In the genomic region with DNA sequence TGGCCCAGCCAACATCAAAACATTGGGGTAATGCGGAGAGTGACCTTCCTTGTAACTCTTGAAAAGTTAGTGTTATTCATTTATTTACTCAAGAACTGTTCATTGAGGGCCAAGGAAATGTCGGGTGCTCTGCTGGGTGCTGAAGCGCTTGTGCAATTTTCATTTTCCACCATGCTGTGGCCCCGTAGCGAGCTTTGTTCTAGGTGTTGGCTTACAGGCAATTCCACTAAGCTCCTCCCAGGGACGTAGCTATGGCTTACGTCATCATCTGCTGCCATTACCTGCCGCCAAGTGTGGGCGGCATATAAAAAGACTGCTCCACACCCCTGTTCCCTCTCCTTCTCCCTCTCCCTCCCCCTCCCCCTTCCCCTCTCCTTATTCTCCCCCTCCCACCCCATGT, we compare ENCODE assay signal across 9 mouse cellular contexts. TPM values are rescaled to one million over a fixed set of nuclear protein-coding genes. Genes with fewer than 3 reads are reported as not detected.
A peak's percentile ranks its signal among the peaks of the same experiment; 100 is the strongest.
DNase-seq lines count a peak whose midpoint lies in the region; ATAC-seq lines count a peak whose summit lies in the region.
"Had no signal": no experiment of that assay in that cellular context is flagged by ENCODE, and none has a peak within 500 bp of the region (broad histone marks: within the 10 kb centered on the region; RNA-seq: fewer than 3 reads in every experiment).

No protein-coding gene starts in this region.

- H3K27ac ChIP-seq in forebrain, embryonic 14.5 days (ENCODE audit: low read depth, low read length), result no peak overlapping the region
- H3K27ac ChIP-seq in liver, embryonic 15.5 days (replicated peaks), result no peak overlapping the region
- peak overlapping the region; percentile 42; the same call in 1 of the 2 replicates for H3K27ac ChIP-seq in stomach, embryonic 16.5 days (ENCODE audit: low read length)

- H3K4me3 ChIP-seq in forebrain, embryonic 14.5 days (ENCODE audit: low read depth, low read length), result peak overlapping the region; percentile 8; the same call in 1 of the 2 replicates
- H3K4me3 ChIP-seq in liver, embryonic 15.5 days (replicated peaks), result peak overlapping the region; percentile 8; the same call in 1 of the 2 replicates
- peak overlapping the region; percentile 24 for H3K4me3 ChIP-seq in stomach, embryonic 16.5 days (replicated peaks; ENCODE audit: low read length)

- 19% methylated on average over 9 of the region's 9 CpGs for WGBS in forebrain, embryonic 14.5 days
- 27% methylated on average over 9 of the region's 9 CpGs for WGBS in liver, embryonic 15.5 days (ENCODE audit: insufficient replicate concordance)
- 25% methylated on average over 9 of the region's 9 CpGs for WGBS in stomach, embryonic 16.5 days

- peak; percentile 26 to 44 for DNase-seq in lung, adult 18-20 months
- no peak for DNase-seq in lung, postnatal 14 days
- peak; percentile 73 for DNase-seq in forebrain, embryonic 14.5 days (ENCODE audit: low spot score)
- DNase-seq in thymus, postnatal 14 days, result no peak
- no peak for DNase-seq in right cerebral cortex, postnatal 36 days (ENCODE audit: low spot score in 2 of 2)
- no peak for DNase-seq in frontal cortex, adult 2 months (ENCODE audit: extremely low spot score in 1 of 2, low spot score in 1 of 2)

- no peak overlapping the region for H3K9ac ChIP-seq in forebrain, embryonic 14.5 days (ENCODE audit: low read length)
- no peak overlapping the region for H3K9ac ChIP-seq in liver, embryonic 15.5 days
- no peak overlapping the region for H3K9ac ChIP-seq in stomach, embryonic 16.5 days (ENCODE audit: low read length)

- no peaks in the 10 kb centered on the region for H3K36me3 ChIP-seq in forebrain, embryonic 14.5 days (ENCODE audit: control insufficient read depth, insufficient read depth, low read length)
- no peaks in the 10 kb centered on the region for H3K36me3 ChIP-seq in liver, embryonic 15.5 days (replicated peaks)
- H3K36me3 ChIP-seq in stomach, embryonic 16.5 days (ENCODE audit: control insufficient read depth, insufficient read depth, low read length), result no peaks in the 10 kb centered on the region

- peaks cover 6% of the 10 kb centered on the region; the same call in 1 of the 2 replicates for H3K4me1 ChIP-seq in forebrain, embryonic 14.5 days (ENCODE audit: control insufficient read depth, insufficient read depth, low read length)
- H3K4me1 ChIP-seq in liver, embryonic 15.5 days (replicated peaks), result no peaks in the 10 kb centered on the region
- peaks cover 37% of the 10 kb centered on the region for H3K4me1 ChIP-seq in stomach, embryonic 16.5 days (ENCODE audit: control insufficient read depth, insufficient read depth, low read length)

- no peaks in the 10 kb centered on the region for H3K27me3 ChIP-seq in forebrain, embryonic 14.5 days (replicated peaks; ENCODE audit: control insufficient read depth, insufficient read depth, low read length)
- H3K27me3 ChIP-seq in liver, embryonic 15.5 days, result peaks cover 26% of the 10 kb centered on the region
- H3K27me3 ChIP-seq in stomach, embryonic 16.5 days (ENCODE audit: control insufficient read depth, insufficient read depth, low read length), result no peaks in the 10 kb centered on the region

- peak overlapping the region; percentile 40 for H3K4me2 ChIP-seq in forebrain, embryonic 14.5 days (ENCODE audit: low read length)
- H3K4me2 ChIP-seq in liver, embryonic 15.5 days, result peak overlapping the region; percentile 32
- peak overlapping the region; percentile 49 for H3K4me2 ChIP-seq in stomach, embryonic 16.5 days (ENCODE audit: low read depth, low read length)

- no peaks in the 10 kb centered on the region for H3K9me3 ChIP-seq in forebrain, embryonic 14.5 days (replicated peaks; ENCODE audit: control insufficient read depth, low read length)
- no peaks in the 10 kb centered on the region for H3K9me3 ChIP-seq in liver, embryonic 15.5 days (replicated peaks)
- H3K9me3 ChIP-seq in stomach, embryonic 16.5 days (replicated peaks; ENCODE audit: control insufficient read depth, low read length), result no peaks in the 10 kb centered on the region

- peak; percentile 34; the same call in 1 of the 2 replicates for ATAC-seq in forebrain, embryonic 14.5 days
- ATAC-seq in liver, embryonic 15.5 days (ENCODE audit: insufficient read depth), result no peak
- ATAC-seq in stomach, embryonic 16.5 days (ENCODE audit: insufficient read depth, low FRiP score), result peak; percentile 57; the same call in 1 of the 2 replicates

RNA-seq across cellular contexts. Expression of a gene that starts 29.2 kb away (rescaled TPM):
- polyA plus RNA-seq in forebrain, embryonic 14.5 days (2014; fragmentation: Nextera tagmentation; extraction: Ambion mirVana), result 18.6 and 19.2 TPM in 2 replicates
- polyA plus RNA-seq in liver, embryonic 15.5 days (2015; fragmentation: Nextera tagmentation; extraction: Ambion mirVana), result 0.41 and 0.60 TPM in 2 replicates
- polyA plus RNA-seq in stomach, embryonic 16.5 days (2015; fragmentation: Nextera tagmentation; extraction: Ambion mirVana), result 12.2 and 15.4 TPM in 2 replicates
- polyA plus RNA-seq in frontal cortex, adult 2 months (2012; rRNA removed), result 12.1 and 13.3 TPM in 2 replicates

RNA-seq across cellular contexts. Expression of a gene that starts 30.1 kb away (rescaled TPM):
- polyA plus RNA-seq in forebrain, embryonic 14.5 days (2014; fragmentation: Nextera tagmentation; extraction: Ambion mirVana), result 0.09 and 0.14 TPM in 2 replicates
- 0.09 TPM in 1 of 2 replicates, not detected in the other for polyA plus RNA-seq in liver, embryonic 15.5 days (2015; fragmentation: Nextera tagmentation; extraction: Ambion mirVana)
- 0.40 and 0.79 TPM in 2 replicates for polyA plus RNA-seq in stomach, embryonic 16.5 days (2015; fragmentation: Nextera tagmentation; extraction: Ambion mirVana)
- 0.02 TPM in 1 of 2 replicates, not detected in the other for polyA plus RNA-seq in frontal cortex, adult 2 months (2012; rRNA removed)
- polyA plus RNA-seq: small intestine, adult 2 months had no signal

RNA-seq across cellular contexts. Expression of a gene that starts 54.1 kb away (rescaled TPM):
- 6.8 and 9.8 TPM in 2 replicates for polyA plus RNA-seq in forebrain, embryonic 14.5 days (2014; fragmentation: Nextera tagmentation; extraction: Ambion mirVana)
- 0.22 and 0.29 TPM in 2 replicates for polyA plus RNA-seq in liver, embryonic 15.5 days (2015; fragmentation: Nextera tagmentation; extraction: Ambion mirVana)
- 21.0 and 22.0 TPM in 2 replicates for polyA plus RNA-seq in stomach, embryonic 16.5 days (2015; fragmentation: Nextera tagmentation; extraction: Ambion mirVana)
- 6.2 and 6.6 TPM in 2 replicates for polyA plus RNA-seq in frontal cortex, adult 2 months (2012; rRNA removed)

Comparison
In these comparisons a context has a peak if more than half of its experiments do, and no peak if none do; other contexts are left out.
1. DNase-seq: peak in lung, adult 18-20 months (2 of 2) and forebrain, embryonic 14.5 days (single experiment); none in lung, postnatal 14 days (single experiment), thymus, postnatal 14 days (single experiment), right cerebral cortex, postnatal 36 days (0 of 2) and frontal cortex, adult 2 months (0 of 2).
2. Peak in every context shown above with its lines, with median percentiles within 50 percentile points of each other: H3K4me2 ChIP-seq and H3K4me3 ChIP-seq.